Mouse (Mus musculus) midbrain, embryonic 16.5 days (tissue): ENCODE data around the gene Intu. TPM values are rescaled to one million over a fixed set of nuclear protein-coding genes. Genes with fewer than 3 reads are reported as not detected.

ENCODE experiments used
- ATAC-seq: fragments of 200-750 bp; cut with Nextera tagmentation; 2 replicates; pipeline ENCODE4 v1.8.0; 2017; ENCODE audit warnings: moderate TSS enrichment
- H3K27ac ChIP-seq: fragments of 300-500 bp; sonication (generic); 2 replicates; pipeline ENCODE4 v1.5.1; 2014; ENCODE audit warnings: mild to moderate bottlenecking, low read length, mixed read lengths
- H3K27me3 ChIP-seq: fragments of 300-500 bp; sonication (generic); 2 replicates; pipeline ENCODE4 v1.6.1; 2014; ENCODE audit warnings: low read depth, low read length, mixed read lengths; ENCODE audit not compliant: control insufficient read depth, insufficient read depth
- H3K36me3 ChIP-seq: fragments of 300-500 bp; sonication (generic); 2 replicates; pipeline ENCODE4 v1.6.1; 2014; ENCODE audit warnings: mild to moderate bottlenecking, low read length, moderate library complexity, mixed read lengths; ENCODE audit not compliant: control insufficient read depth, insufficient read depth
- H3K4me1 ChIP-seq: fragments of 300-500 bp; sonication (generic); 2 replicates; pipeline ENCODE4 v1.6.1; 2014; ENCODE audit warnings: mild to moderate bottlenecking, low read length, mixed read lengths; ENCODE audit not compliant: control insufficient read depth, insufficient read depth
- H3K4me2 ChIP-seq: fragments of 300-500 bp; sonication (generic); 2 replicates; pipeline ENCODE4 v1.6.1; 2014; ENCODE audit warnings: mild to moderate bottlenecking, low read length, mixed read lengths
- H3K4me3 ChIP-seq: fragments of 300-500 bp; sonication (generic); 2 replicates; pipeline ENCODE4 v1.5.1; 2014; ENCODE audit warnings: low read depth, mild to moderate bottlenecking, low read length, moderate library complexity, mixed read lengths
- H3K9ac ChIP-seq: fragments of 300-500 bp; sonication (generic); 2 replicates; pipeline ENCODE4 v1.6.1; 2014; ENCODE audit warnings: low read depth, low read length, mixed read lengths
- H3K9me3 ChIP-seq: fragments of 300-500 bp; sonication (generic); replicated peaks from 2 replicates; pipeline ENCODE4 v1.6.1; 2014; ENCODE audit warnings: mild to moderate bottlenecking, low read length, mixed read lengths; ENCODE audit not compliant: control insufficient read depth, poor library complexity, severe bottlenecking
- WGBS: fragments of 180-500 bp; shearing (Covaris S2); extraction: QIAGEN DNeasy Blood & Tissue Kit; methylation state at CpG from one replicate; pipeline ENCODE4 v1.1.7; 2014; 5-methylcytosine and 5-hydroxymethylcytosine counted together
- polyA plus RNA-seq: library from polyadenylated mRNA; unstranded; fragments of >200 nt; fragmentation: Nextera tagmentation; extraction: Ambion mirVana; gene quantifications from 2 replicates; pipeline ENCODE4 v1.2.1, GENCODE M21; 2015

Intu gene
- polyA plus RNA-seq, 1 experiment from 2014 or later: 3.2 TPM

DNA sequence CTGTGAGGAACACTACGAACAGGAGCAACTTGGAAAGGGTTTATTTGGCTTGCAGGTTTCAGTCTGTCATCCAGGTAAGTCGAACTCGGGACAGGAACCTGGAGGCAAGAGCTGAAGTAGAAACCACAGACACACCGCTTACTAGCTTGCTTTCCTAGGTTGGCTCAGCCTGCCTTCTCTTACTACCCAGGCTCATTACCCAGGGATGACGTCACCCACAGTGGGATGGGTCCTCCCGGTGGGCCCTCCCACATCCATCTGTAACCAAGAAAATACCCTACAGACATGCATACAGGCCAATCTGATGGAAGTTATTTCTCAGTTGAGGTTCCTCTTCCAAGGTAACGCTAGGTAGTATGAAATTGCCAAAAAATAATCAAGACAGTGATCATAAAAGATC, 6.2 kb upstream of the Intu start:
- 82% methylated on average over 7 of the region's 7 CpGs for WGBS
- no peak overlapping the region for H3K4me3 ChIP-seq
- H3K4me2 ChIP-seq: no peak overlapping the region
- ATAC-seq: no peak
- no peaks in the 10 kb centered on the region for H3K36me3 ChIP-seq
- H3K27ac ChIP-seq: no peak overlapping the region
- no peak overlapping the region for H3K9ac ChIP-seq
- H3K9me3 ChIP-seq: no peaks in the 10 kb centered on the region
- no peaks in the 10 kb centered on the region for H3K27me3 ChIP-seq
- no peaks in the 10 kb centered on the region for H3K4me1 ChIP-seq

- no peak overlapping the region for H3K27ac ChIP-seq
- 11% methylated on average over 4 of the region's 4 CpGs for WGBS
- no peaks in the 10 kb centered on the region for H3K27me3 ChIP-seq
- no peak overlapping the region for H3K4me2 ChIP-seq
- ATAC-seq: no peak
- H3K9ac ChIP-seq: no peak overlapping the region
- no peaks in the 10 kb centered on the region for H3K9me3 ChIP-seq
- H3K4me1 ChIP-seq: no peaks in the 10 kb centered on the region
- H3K36me3 ChIP-seq: no peaks in the 10 kb centered on the region
- no peak overlapping the region for H3K4me3 ChIP-seq
These were observed 5.7 kb upstream of the Intu start for GRCm38 (mm10) chr3:40525341-40525740.

DNA sequence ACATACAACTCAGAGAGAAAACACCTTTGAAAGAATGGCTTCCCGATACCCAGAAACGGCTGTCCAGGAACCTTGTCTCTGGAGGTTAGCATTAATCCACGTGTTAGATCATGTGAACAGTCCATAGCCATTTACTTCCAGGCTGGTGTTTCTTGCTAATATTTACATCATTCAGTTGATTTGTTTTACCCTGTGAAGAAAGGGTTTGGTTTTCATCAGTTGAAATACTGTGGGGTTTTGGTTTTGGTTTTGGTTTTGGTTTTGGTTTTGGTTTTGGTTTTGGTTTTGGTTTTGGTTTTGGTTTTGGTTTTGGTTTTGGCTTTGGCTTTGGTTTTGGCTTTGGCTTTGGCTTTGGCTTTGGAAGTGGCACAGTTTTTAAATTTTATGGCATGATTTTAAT, 5.0 kb upstream of the Intu start:
- Histone ChIP-seq H3K4me2 (no peak overlapping the region), H3K9me3 (no peaks in the 10 kb centered on the region), H3K36me3 (no peaks in the 10 kb centered on the region), H3K4me3 (no peak overlapping the region), H3K27ac (no peak overlapping the region), H3K4me1 (peaks cover 3% of the 10 kb centered on the region; the same call in 1 of the 2 replicates), H3K27me3 (no peaks in the 10 kb centered on the region), H3K9ac (no peak overlapping the region)
- WGBS: 88% methylated on average over 3 of the region's 3 CpGs
- ATAC-seq: no peak

DNA sequence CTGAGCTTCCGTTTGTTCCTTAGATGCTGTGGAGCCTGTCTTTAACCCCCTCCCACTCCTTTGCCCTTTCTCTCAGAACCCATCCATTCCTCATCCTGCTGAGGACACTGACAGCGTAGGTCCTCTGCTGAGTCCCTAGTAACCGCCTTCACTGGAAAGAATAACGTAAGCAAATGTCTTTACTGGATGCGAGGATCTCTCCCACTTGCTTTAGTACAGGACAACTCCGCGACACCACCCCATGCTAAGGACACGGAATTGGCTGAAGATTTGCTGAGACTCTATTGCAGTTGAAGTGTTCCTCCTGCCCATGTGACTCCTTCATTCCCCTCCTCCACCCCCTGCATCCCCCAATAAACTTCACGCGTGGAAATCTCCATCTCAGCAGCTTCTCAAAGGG, 3.9 kb upstream of the Intu start:
- no peaks in the 10 kb centered on the region for H3K36me3 ChIP-seq
- no peak overlapping the region for H3K9ac ChIP-seq
- no peaks in the 10 kb centered on the region for H3K9me3 ChIP-seq
- 65% methylated on average over 10 of the region's 10 CpGs for whole genome bisulfite sequencing
- no peak overlapping the region for H3K4me3 ChIP-seq
- H3K4me1 ChIP-seq: peaks cover 14% of the 10 kb centered on the region; the same call in 1 of the 2 replicates
- H3K27me3 ChIP-seq: no peaks in the 10 kb centered on the region
- H3K4me2 ChIP-seq: no peak overlapping the region
- H3K27ac ChIP-seq: no peak overlapping the region
- ATAC-seq: no peak

DNA sequence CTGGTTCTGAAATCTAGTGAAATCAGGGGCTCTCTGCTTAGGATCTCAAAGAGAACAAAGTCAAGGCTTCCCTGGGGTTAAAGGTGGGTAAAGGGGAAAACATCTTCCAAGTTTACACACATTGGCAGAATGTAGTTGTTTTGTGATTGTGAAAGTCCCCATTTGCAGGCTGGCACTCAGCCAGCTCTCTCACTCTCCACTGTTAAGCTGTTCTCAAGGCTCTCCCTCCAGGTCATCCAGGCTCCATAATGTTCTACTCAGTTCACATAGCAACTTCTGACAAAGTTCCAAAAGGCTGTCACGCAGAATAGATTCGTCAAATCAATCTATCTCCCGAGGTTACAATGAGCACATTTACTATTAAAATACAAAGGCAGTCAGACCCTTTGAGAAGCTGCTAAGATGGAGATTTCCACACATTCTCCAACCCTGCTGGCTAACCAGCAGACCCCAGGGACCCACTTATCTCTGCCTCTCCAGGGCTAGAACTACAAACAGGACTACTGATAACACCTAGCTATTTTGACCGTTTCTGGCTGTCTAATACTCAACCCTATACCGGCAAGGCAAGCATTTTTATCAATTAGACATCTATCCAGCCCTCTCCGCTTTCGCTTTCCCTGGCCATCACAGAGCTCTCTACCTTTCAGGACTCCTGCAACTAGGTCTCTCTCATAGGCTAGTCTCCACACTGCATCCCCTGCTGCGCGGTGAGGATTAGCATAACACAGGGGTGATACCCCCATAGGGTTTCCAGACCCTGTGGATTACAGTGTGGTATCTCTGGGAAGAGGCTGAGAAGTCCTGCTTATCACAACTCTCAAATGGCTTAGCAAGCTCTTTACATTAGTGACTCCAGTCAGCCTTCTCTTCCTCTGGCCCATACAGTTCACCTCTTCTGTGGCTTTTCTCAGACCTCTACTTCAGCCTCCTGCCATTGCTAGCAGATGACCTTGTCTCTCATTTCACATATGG, 2.8 kb upstream of the Intu start:
- Histone ChIP-seq H3K4me3 (no peak overlapping the region), H3K4me2 (no peak overlapping the region), H3K36me3 (no peaks in the 10 kb centered on the region), H3K4me1 (peaks cover 14% of the 10 kb centered on the region; the same call in 1 of the 2 replicates), H3K27me3 (peaks cover 3% of the 10 kb centered on the region; the same call in 1 of the 2 replicates), H3K27ac (no peak overlapping the region), H3K9me3 (no peaks in the 10 kb centered on the region), H3K9ac (no peak overlapping the region)
- WGBS: 20% methylated on average over 9 of the region's 9 CpGs
- no peak for ATAC-seq

DNA sequence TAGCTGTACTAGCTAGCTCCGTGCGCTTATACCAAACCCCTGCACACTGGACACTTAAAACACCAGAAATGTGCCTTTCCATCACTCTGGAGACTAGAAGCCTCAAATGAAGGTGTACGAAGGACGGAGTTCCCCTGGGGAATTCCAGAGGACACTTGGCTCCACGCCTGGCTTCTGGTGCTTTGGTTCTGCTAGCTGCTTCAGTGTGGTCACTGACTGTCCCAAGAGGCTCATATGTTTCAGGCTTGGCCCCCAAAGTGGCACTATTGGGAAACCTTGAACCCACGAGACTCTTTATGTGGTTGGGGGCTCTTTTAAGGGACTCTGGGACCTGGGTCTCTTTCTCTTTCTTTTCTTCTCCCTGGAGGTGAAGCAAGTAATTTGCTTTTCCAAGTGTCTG, 2.1 kb upstream of the Intu start:
- H3K27me3 ChIP-seq: peaks cover 6% of the 10 kb centered on the region
- H3K4me2 ChIP-seq: no peak overlapping the region
- H3K36me3 ChIP-seq: no peaks in the 10 kb centered on the region
- no peaks in the 10 kb centered on the region for H3K9me3 ChIP-seq
- H3K4me1 ChIP-seq: peaks cover 14% of the 10 kb centered on the region; the same call in 1 of the 2 replicates
- H3K27ac ChIP-seq: no peak overlapping the region
- no peak overlapping the region for H3K9ac ChIP-seq
- ATAC-seq: no peak
- WGBS: 77% methylated on average over 6 of the region's 6 CpGs
- no peak overlapping the region for H3K4me3 ChIP-seq

GRCm38 (mm10) chr3:40530845-40531244, 241 bp upstream of the Intu start:
- WGBS: 16% methylated on average over 6 of the region's 7 CpGs
- Histone ChIP-seq H3K4me3 (peak overlapping the region; percentile 60), H3K4me2 (peak overlapping the region; percentile 100), H3K27ac (no peak overlapping the region), H3K4me1 (peaks cover 14% of the 10 kb centered on the region; the same call in 1 of the 2 replicates), H3K27me3 (peaks cover 9% of the 10 kb centered on the region), H3K36me3 (no peaks in the 10 kb centered on the region), H3K9ac (no peak overlapping the region), H3K9me3 (no peaks in the 10 kb centered on the region)
- ATAC-seq: no peak

DNA sequence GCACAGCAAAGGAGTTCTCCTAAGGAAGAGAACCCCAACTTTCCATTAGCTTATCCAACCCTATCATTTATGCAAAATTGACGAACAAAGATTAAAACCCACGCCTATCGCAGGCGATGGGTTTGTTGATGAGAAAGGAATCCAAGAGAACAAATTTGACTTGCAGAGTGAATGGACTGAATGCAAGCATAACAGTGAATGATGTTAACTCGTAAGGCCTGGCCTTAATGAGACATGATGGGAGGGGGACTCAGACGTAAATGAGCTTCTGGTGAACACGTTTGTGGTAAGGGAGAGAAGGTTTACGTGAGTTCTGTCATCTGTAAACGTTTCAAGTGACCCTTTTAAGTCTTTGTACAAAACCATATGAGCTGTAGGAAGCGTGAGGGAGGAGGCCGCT, 1.2 kb downstream of the Intu start:
- Histone ChIP-seq H3K4me2 (peak overlapping the region; percentile 100), H3K9ac (no peak overlapping the region), H3K4me3 (peak overlapping the region; percentile 60), H3K27me3 (peaks cover 9% of the 10 kb centered on the region), H3K36me3 (no peaks in the 10 kb centered on the region), H3K27ac (no peak overlapping the region), H3K4me1 (peaks cover 14% of the 10 kb centered on the region; the same call in 1 of the 2 replicates), H3K9me3 (no peaks in the 10 kb centered on the region)
- WGBS: 4% methylated on average over 11 of the region's 11 CpGs
- no peak for ATAC-seq

DNA sequence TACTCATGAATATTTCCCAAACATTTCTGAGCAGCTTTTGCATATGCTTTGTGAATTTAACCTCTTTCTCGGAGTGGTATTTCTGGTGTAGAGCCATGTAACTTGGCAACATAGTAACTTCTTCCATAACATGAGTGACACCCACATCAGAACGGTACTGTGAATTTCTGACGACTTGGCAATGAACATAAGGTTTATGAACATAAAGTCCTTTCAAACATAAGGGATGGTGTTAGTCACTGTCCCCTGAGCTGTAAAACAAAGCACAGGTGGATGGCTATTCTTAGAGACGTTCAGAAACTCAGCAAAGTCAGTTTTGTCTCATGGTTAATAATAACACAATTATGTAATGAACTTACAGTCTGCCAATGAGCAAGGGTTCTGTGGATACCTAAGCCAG, 3.1 kb downstream of the Intu start:
- Histone ChIP-seq H3K4me2 (no peak overlapping the region), H3K9me3 (no peaks in the 10 kb centered on the region), H3K4me3 (no peak overlapping the region), H3K4me1 (peaks cover 14% of the 10 kb centered on the region; the same call in 1 of the 2 replicates), H3K36me3 (no peaks in the 10 kb centered on the region), H3K27me3 (peaks cover 9% of the 10 kb centered on the region), H3K27ac (no peak overlapping the region), H3K9ac (no peak overlapping the region)
- no peak for ATAC-seq
- WGBS: 67% methylated on average over 4 of the region's 4 CpGs
